Comparison of ENCODE assay signal across 13 mouse cellular contexts in the genomic region with DNA sequence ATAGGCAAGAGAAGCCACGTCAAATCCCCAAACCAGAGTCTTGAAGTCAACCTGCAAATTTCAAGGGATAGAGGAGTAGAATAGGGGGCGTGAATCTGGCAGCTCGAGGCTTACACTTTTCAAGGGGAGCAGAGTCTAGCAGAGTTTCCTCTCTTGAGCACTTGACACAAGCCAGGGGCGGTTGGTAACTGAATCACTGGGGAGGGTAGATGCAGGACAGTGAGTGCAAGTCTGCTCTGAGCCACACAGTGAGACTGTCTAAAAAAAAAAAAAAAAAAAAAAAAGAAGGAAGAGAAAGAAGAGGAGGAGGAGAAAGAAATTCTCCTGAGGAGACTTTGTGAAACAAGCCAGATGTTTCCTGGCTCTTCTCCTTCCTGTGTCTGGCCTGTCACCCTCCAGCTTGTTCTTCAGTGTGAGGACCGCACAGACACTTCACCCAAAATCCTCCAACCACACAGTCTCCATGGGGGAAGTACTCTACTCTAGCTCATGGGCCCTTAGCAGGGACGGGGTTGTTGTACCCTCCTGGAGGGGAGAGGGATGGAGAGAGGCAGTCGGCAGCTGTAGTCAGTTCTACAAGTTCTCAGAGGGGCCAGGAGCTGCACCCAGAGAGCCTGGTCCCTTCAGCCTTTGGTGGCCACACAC. TPM values are rescaled to one million over a fixed set of nuclear protein-coding genes. Genes with fewer than 3 reads are reported as not detected.
A peak's percentile ranks its signal among the peaks of the same experiment; 100 is the strongest.
DNase-seq lines count a peak whose midpoint lies in the region; ATAC-seq and TF ChIP-seq lines count a peak whose summit lies in the region.
"Had no signal": no experiment of that assay in that cellular context is flagged by ENCODE, and none has a peak within 500 bp of the region (broad histone marks: within the 10 kb centered on the region; RNA-seq: fewer than 3 reads in every experiment).

No protein-coding gene starts in this region.

- H3K4me2 ChIP-seq in kidney, embryonic 16.5 days (replicated peaks; ENCODE audit: low read depth, low read length): no peak overlapping the region
- no peak overlapping the region for H3K4me2 ChIP-seq in embryonic facial prominence, embryonic 13.5 days
- H3K4me2 ChIP-seq in liver, embryonic 16.5 days (ENCODE audit: low read depth, low read length): no peak overlapping the region
- no peak overlapping the region for H3K4me2 ChIP-seq in midbrain, embryonic 14.5 days (ENCODE audit: low read length)
- H3K4me2 ChIP-seq: forebrain, embryonic 12.5 days; heart, embryonic 15.5 days; neural tube, embryonic 13.5 days had no signal

- ATAC-seq in kidney, embryonic 16.5 days (ENCODE audit: low FRiP score, low TSS enrichment): no peak
- no peak for ATAC-seq in embryonic facial prominence, embryonic 13.5 days (ENCODE audit: insufficient number of reproducible peaks, insufficient read depth, low FRiP score, low TSS enrichment, low read depth)
- ATAC-seq in liver, embryonic 16.5 days (ENCODE audit: low read depth): no peak
- no peak for ATAC-seq in midbrain, embryonic 14.5 days (ENCODE audit: low FRiP score, low TSS enrichment)

- 52% methylated on average over 7 of the region's 7 CpGs for WGBS in kidney, embryonic 16.5 days
- 50% methylated on average over 7 of the region's 7 CpGs for WGBS in embryonic facial prominence, embryonic 13.5 days
- 17% methylated on average over 7 of the region's 7 CpGs for WGBS in liver, embryonic 16.5 days (ENCODE audit: insufficient replicate concordance)
- 72% methylated on average over 7 of the region's 7 CpGs for WGBS in midbrain, embryonic 14.5 days

- no peak overlapping the region for H3K9ac ChIP-seq in kidney, embryonic 16.5 days (replicated peaks; ENCODE audit: low read length)
- H3K9ac ChIP-seq in embryonic facial prominence, embryonic 13.5 days: no peak overlapping the region
- H3K9ac ChIP-seq in liver, embryonic 16.5 days (ENCODE audit: low read depth, low read length): no peak overlapping the region
- no peak overlapping the region for H3K9ac ChIP-seq in midbrain, embryonic 14.5 days (replicated peaks; ENCODE audit: low read length)
- H3K9ac ChIP-seq: forebrain, embryonic 12.5 days; heart, embryonic 15.5 days; neural tube, embryonic 13.5 days had no signal

- H3K36me3 ChIP-seq in kidney, embryonic 16.5 days (ENCODE audit: insufficient read depth, low read length): no peaks in the 10 kb centered on the region
- H3K36me3 ChIP-seq in embryonic facial prominence, embryonic 13.5 days: no peaks in the 10 kb centered on the region
- no peaks in the 10 kb centered on the region for H3K36me3 ChIP-seq in liver, embryonic 16.5 days (ENCODE audit: control insufficient read depth, insufficient read depth)
- H3K36me3 ChIP-seq in midbrain, embryonic 14.5 days (ENCODE audit: control insufficient read depth, insufficient read depth, low read length): no peaks in the 10 kb centered on the region
- H3K36me3 ChIP-seq: forebrain, embryonic 12.5 days; heart, embryonic 15.5 days; neural tube, embryonic 13.5 days had no signal

- no peak for TF ChIP-seq CTCF in bone marrow macrophage, adult 2 months (IDR thresholded peaks at IDR 0.05; ENCODE audit: low read depth, low read length)

- H3K9me3 ChIP-seq in kidney, embryonic 16.5 days (ENCODE audit: low read length): no peaks in the 10 kb centered on the region
- no peaks in the 10 kb centered on the region for H3K9me3 ChIP-seq in embryonic facial prominence, embryonic 13.5 days
- no peaks in the 10 kb centered on the region for H3K9me3 ChIP-seq in liver, embryonic 16.5 days (replicated peaks; ENCODE audit: control insufficient read depth, low read length)
- no peaks in the 10 kb centered on the region for H3K9me3 ChIP-seq in midbrain, embryonic 14.5 days (ENCODE audit: control insufficient read depth, low read length)
- H3K9me3 ChIP-seq: forebrain, embryonic 12.5 days; heart, embryonic 15.5 days; neural tube, embryonic 13.5 days had no signal

- no peak overlapping the region for H3K4me3 ChIP-seq in kidney, embryonic 16.5 days (ENCODE audit: low read length)
- no peak overlapping the region for H3K4me3 ChIP-seq in bone marrow macrophage, adult 2 months (ENCODE audit: insufficient read depth, low read length)
- H3K4me3 ChIP-seq in embryonic facial prominence, embryonic 13.5 days: no peak overlapping the region
- no peak overlapping the region for H3K4me3 ChIP-seq in liver, embryonic 16.5 days (ENCODE audit: low read depth, low read length)
- H3K4me3 ChIP-seq in midbrain, embryonic 14.5 days (replicated peaks; ENCODE audit: low read depth, low read length): no peak overlapping the region
- H3K4me3 ChIP-seq: forebrain, embryonic 12.5 days; heart, embryonic 15.5 days; neural tube, embryonic 13.5 days had no signal

- peaks cover 19% of the 10 kb centered on the region for H3K4me1 ChIP-seq in kidney, embryonic 16.5 days (ENCODE audit: insufficient read depth, low read length)
- peaks cover 57% of the 10 kb centered on the region for H3K4me1 ChIP-seq in bone marrow macrophage, adult 2 months (ENCODE audit: control insufficient read depth, insufficient read depth, low read length)
- H3K4me1 ChIP-seq in embryonic facial prominence, embryonic 13.5 days: peaks cover 59% of the 10 kb centered on the region
- no peaks in the 10 kb centered on the region; the same call in 1 of the 2 replicates for H3K4me1 ChIP-seq in liver, embryonic 16.5 days (ENCODE audit: control insufficient read depth, low read depth, low read length)
- 0 out of 2 replicates have a peak, but pooled peaks cover 3% of the 10 kb centered on the region for H3K4me1 ChIP-seq in midbrain, embryonic 14.5 days (ENCODE audit: control insufficient read depth, insufficient read depth, low read length)

- TF ChIP-seq POLR2A in bone marrow macrophage, adult 2 months (IDR thresholded peaks at IDR 0.05; ENCODE audit: borderline replicate concordance, low read depth, low read length): no peak

- DNase-seq in kidney, adult 9 months: no peak
- no peak for DNase-seq in lung, postnatal 25 days (ENCODE audit: low spot score)
- DNase-seq in midbrain, embryonic 14.5 days: no peak
- DNase-seq in adrenal gland, postnatal 25 days: no peak
- DNase-seq: cerebellum, adult 9-10 months; lung, postnatal 4 days had no signal

- peak overlapping the region; percentile 72 for H3K27ac ChIP-seq in kidney, embryonic 16.5 days (ENCODE audit: low read length)
- peak overlapping the region; percentile 84 for H3K27ac ChIP-seq in bone marrow macrophage, adult 2 months (ENCODE audit: insufficient read depth, low read depth, low read length)
- H3K27ac ChIP-seq in embryonic facial prominence, embryonic 13.5 days: peak overlapping the region; percentile 34; the same call in 1 of the 2 replicates
- peak overlapping the region; percentile 63 for H3K27ac ChIP-seq in liver, embryonic 16.5 days (ENCODE audit: low read length)
- no peak overlapping the region for H3K27ac ChIP-seq in midbrain, embryonic 14.5 days (replicated peaks; ENCODE audit: low read depth, low read length)
- H3K27ac ChIP-seq: forebrain, embryonic 12.5 days; heart, embryonic 15.5 days; neural tube, embryonic 13.5 days had no signal

- peaks cover 3% of the 10 kb centered on the region; the same call in 1 of the 2 replicates for H3K27me3 ChIP-seq in kidney, embryonic 16.5 days (ENCODE audit: insufficient read depth, low read length)
- peaks cover 3% of the 10 kb centered on the region; the same call in 1 of the 2 replicates for H3K27me3 ChIP-seq in embryonic facial prominence, embryonic 13.5 days
- no peaks in the 10 kb centered on the region for H3K27me3 ChIP-seq in liver, embryonic 16.5 days (ENCODE audit: control insufficient read depth, insufficient read depth, low read depth, low read length)
- H3K27me3 ChIP-seq in midbrain, embryonic 14.5 days (ENCODE audit: control insufficient read depth, insufficient read depth, low read length): no peaks in the 10 kb centered on the region
- H3K27me3 ChIP-seq: neural tube, embryonic 13.5 days had no signal

RNA-seq across cellular contexts. Expression of a gene that starts 5.7 kb away (rescaled TPM):
- polyA plus RNA-seq in kidney, embryonic 16.5 days (2015; fragmentation: Nextera tagmentation; extraction: Ambion mirVana): 1.5 and 2.4 TPM in 2 replicates
- polyA plus RNA-seq in bone marrow macrophage, adult 2 months (2012; ENCODE audit: insufficient read depth, insufficient read length, missing spikeins): 107 and 112 TPM in 2 replicates
- 1.1 and 1.7 TPM in 2 replicates for polyA plus RNA-seq in embryonic facial prominence, embryonic 13.5 days (2015; fragmentation: Nextera tagmentation; extraction: Ambion mirVana)
- 7.1 and 8.1 TPM in 2 replicates for polyA plus RNA-seq in liver, embryonic 16.5 days (2015; fragmentation: Nextera tagmentation; extraction: Ambion mirVana)
- 0.43 and 0.64 TPM in 2 replicates for polyA plus RNA-seq in midbrain, embryonic 14.5 days (2014; fragmentation: Nextera tagmentation; extraction: Ambion mirVana)
- 1.1 and 1.5 TPM in 2 replicates for total RNA-seq in adrenal gland, postnatal 25 days (2021)

RNA-seq across cellular contexts. Expression of a gene that starts 36.9 kb away (rescaled TPM):
- polyA plus RNA-seq in kidney, embryonic 16.5 days (2015; fragmentation: Nextera tagmentation; extraction: Ambion mirVana): 367 and 386 TPM in 2 replicates
- polyA plus RNA-seq in bone marrow macrophage, adult 2 months (2012; ENCODE audit: insufficient read depth, insufficient read length, missing spikeins): 179 and 191 TPM in 2 replicates
- 338 and 383 TPM in 2 replicates for polyA plus RNA-seq in embryonic facial prominence, embryonic 13.5 days (2015; fragmentation: Nextera tagmentation; extraction: Ambion mirVana)
- polyA plus RNA-seq in liver, embryonic 16.5 days (2015; fragmentation: Nextera tagmentation; extraction: Ambion mirVana): 76.3 and 80.7 TPM in 2 replicates
- polyA plus RNA-seq in midbrain, embryonic 14.5 days (2014; fragmentation: Nextera tagmentation; extraction: Ambion mirVana): 292 and 355 TPM in 2 replicates
- 128 and 133 TPM in 2 replicates for total RNA-seq in adrenal gland, postnatal 25 days (2021)

Comparison
In these comparisons a context has a peak if more than half of its experiments do, and no peak if none do; other contexts are left out.
1. RNA of a gene that starts 5.7 kb away (polyA plus RNA-seq): 107 to 112 TPM in bone marrow macrophage, adult 2 months; 7.1 to 8.1 TPM in liver, embryonic 16.5 days, 1.5 to 2.4 TPM in kidney, embryonic 16.5 days, 1.1 to 1.7 TPM in embryonic facial prominence, embryonic 13.5 days and 0.43 to 0.64 TPM in midbrain, embryonic 14.5 days; every median in the first group is over 10 times any median in the second.